Mouse (Mus musculus): ENCODE measurements around the gene Olfr859. TPM values are rescaled to one million over a fixed set of nuclear protein-coding genes. Genes with fewer than 3 reads are reported as not detected.
"Not testable (repeated sequence)": the region's sequence is repeated elsewhere in the genome, so short reads cannot be mapped to it uniquely, and the experiment has no call there.

Olfr859 gene
- total RNA-seq (2021) = not detected
- long read RNA-seq, experiment 1 = 0 reads
- long read RNA-seq, experiment 2 = 0 reads

GRCm38 (mm10) chr9:19804606-19805005 lies at the start of gene Olfr859:
Gene Olfr859, plus strand, starts transcription at chr9:19804906.
- DNase-seq = not testable (repeated sequence)

GRCm38 (mm10) chr9:19769136-19769535 lies 35.6 kb upstream of the Olfr859 start:
- DNase-seq = no peak

- DNase-seq = no peak
These were observed 35.0 kb upstream of the Olfr859 start for GRCm38 (mm10) chr9:19769701-19770100.

GRCm38 (mm10) chr9:19779983-19780382 lies 24.7 kb upstream of the Olfr859 start, which contains the start of gene Olfr58:
Gene Olfr58, plus strand, starts transcription at chr9:19780283.
- no peak for DNase-seq

DNA sequence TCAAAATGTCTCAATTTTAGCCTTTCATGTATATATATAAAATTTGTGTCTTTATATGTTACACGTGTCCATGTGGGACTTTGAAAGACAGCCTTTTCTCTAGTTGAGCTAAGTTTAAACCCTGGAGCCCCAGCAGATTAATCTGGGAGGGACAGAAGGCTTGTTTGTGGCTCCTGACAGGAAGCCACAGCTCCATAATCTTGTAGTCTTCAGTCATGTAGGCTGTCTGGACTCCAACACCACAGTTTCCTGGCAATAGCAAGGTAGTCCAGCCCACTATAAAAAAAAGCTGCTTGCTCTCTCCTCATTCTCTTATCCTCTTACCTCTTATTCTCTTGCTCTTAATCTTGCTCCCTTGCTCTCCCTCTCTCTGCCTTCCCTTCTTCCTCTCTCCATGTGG lies 1.7 kb upstream of the Olfr859 start:
- DNase-seq = no peak

DNA sequence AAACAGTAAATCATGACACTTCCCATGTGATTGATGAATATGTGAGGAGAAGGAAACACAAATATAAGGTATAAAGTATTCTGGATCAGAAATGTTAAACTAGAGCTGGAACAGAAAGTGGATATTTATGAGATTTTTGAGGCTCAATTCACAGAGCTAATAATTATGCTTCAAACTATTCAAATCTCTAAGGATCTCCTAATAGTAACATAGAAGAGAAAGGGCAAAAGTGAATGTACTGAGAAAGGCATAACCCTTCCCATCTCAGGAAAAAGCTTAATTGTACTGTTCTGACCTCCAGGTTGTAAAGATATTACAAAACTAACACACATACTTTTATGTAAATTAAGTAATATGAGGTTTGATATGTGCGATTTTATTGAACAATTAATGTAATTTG lies 44.9 kb downstream of the Olfr859 start, which contains the start of gene Olfr860:
Olfr860 (minus strand) TSS at position 101 of the 400 bp plus-strand sequence.
- DNase-seq = no peak

Other genes starting within 250 kb of the Olfr859 start
- gene Olfr854, start 237.5 kb upstream of the Olfr859 start, total RNA-seq (2021) = not detected
- not detected for gene Olfr855, start 222.3 kb upstream of the Olfr859 start, total RNA-seq (2021)
- 10 to 100 TPM in 1 of 2 experiments, 1 to 10 TPM in 1; 9.9 to 11.1 TPM for gene Zfp317, start 182.8 kb upstream of the Olfr859 start, total RNA-seq (2021)
- gene Olfr857, start 95.5 kb upstream of the Olfr859 start, total RNA-seq (2021) = not detected
- gene Olfr58, start 24.6 kb upstream of the Olfr859 start, total RNA-seq (2021) = not detected
- gene Olfr860, start 44.8 kb downstream of the Olfr859 start, total RNA-seq (2021) = not detected
- not detected for gene Olfr862, start 83.1 kb downstream of the Olfr859 start, total RNA-seq (2021)
- gene Olfr77, start 112.0 kb downstream of the Olfr859 start, total RNA-seq (2021) = not detected
- not detected for gene Olfr866, start 223.1 kb downstream of the Olfr859 start, total RNA-seq (2021)

All from gastrocnemius, postnatal 25 days (tissue).